Mouse (Mus musculus) ES-E14 (cell line): ENCODE measurements around the gene Gm20662. TPM values are rescaled to one million over a fixed set of nuclear protein-coding genes. Genes with fewer than 3 reads are reported as not detected.
"Not testable (repeated sequence)": the region's sequence is repeated elsewhere in the genome, so short reads cannot be mapped to it uniquely, and the experiment has no call there.

ENCODE experiments used
- DNase-seq: peaks from one replicate; pipeline ENCODE4 v3.0.0-alpha.2; 2013; ENCODE audit warnings: low read depth, low spot score
- H3K27ac ChIP-seq: 2 replicates; pipeline ENCODE4 v1.5.1; 2012; ENCODE audit warnings: low read depth, mild to moderate bottlenecking, low read length, moderate library complexity, mixed read lengths; ENCODE audit not compliant: poor library complexity, insufficient read depth, severe bottlenecking
- H3K36me3 ChIP-seq: 2 replicates; pipeline ENCODE4 v1.6.1; 2012; ENCODE audit warnings: mild to moderate bottlenecking, low read length, moderate library complexity, mixed read lengths; ENCODE audit not compliant: control insufficient read depth, poor library complexity, insufficient read depth, severe bottlenecking
- H3K4me1 ChIP-seq, 2 experiments: fragments of 150-350 bp in 1 of 2; sonication (generic) in 1 of 2; 2 replicates each; pipeline ENCODE4 v1.6.1; 2012; ENCODE audit warnings: low read length in 2 of 2, mild to moderate bottlenecking in 1 of 2, mixed read lengths in 1 of 2; ENCODE audit not compliant: control insufficient read depth in 2 of 2, insufficient read depth in 2 of 2, poor library complexity in 1 of 2
- H3K4me3 ChIP-seq, 2 experiments: fragments of 150-350 bp in 1 of 2; sonication (generic) in 1 of 2; 2 replicates each; pipeline ENCODE4 v1.5.1; 2012; ENCODE audit warnings: low read length in 2 of 2, low read depth in 1 of 2, mild to moderate bottlenecking in 1 of 2, mixed read lengths in 1 of 2; ENCODE audit not compliant: insufficient read depth in 1 of 2, poor library complexity in 1 of 2, severe bottlenecking in 1 of 2
- H3K9ac ChIP-seq: 2 replicates; pipeline ENCODE4 v1.6.1; 2012; ENCODE audit warnings: low read depth, mild to moderate bottlenecking, low read length, mixed read lengths; ENCODE audit not compliant: poor library complexity, insufficient read depth, severe bottlenecking
- H3K9me3 ChIP-seq: fragments of 150-350 bp; sonication (generic); 2 replicates; pipeline ENCODE4 v1.6.1; 2012; ENCODE audit warnings: low read depth, mild to moderate bottlenecking, low read length; ENCODE audit not compliant: control insufficient read depth, insufficient read depth
- CHD2 ChIP-seq: IDR thresholded peaks from 2 replicates; pipeline ENCODE4 v1.6.1; 2014; ENCODE audit warnings: mild to moderate bottlenecking, low read depth, low read length, inconsistent platforms
- HCFC1 ChIP-seq: IDR thresholded peaks from 2 replicates; pipeline ENCODE4 v1.6.1; 2012; ENCODE audit warnings: low read length, inconsistent platforms, borderline replicate concordance; ENCODE audit not compliant: insufficient read depth
- MAFK ChIP-seq: IDR thresholded peaks from 2 replicates; pipeline ENCODE4 v1.6.1; 2014; ENCODE audit warnings: mild to moderate bottlenecking, low read depth, low read length, inconsistent platforms; ENCODE audit not compliant: insufficient read depth
- ZC3H11A ChIP-seq: IDR thresholded peaks from 2 replicates; pipeline ENCODE4 v1.6.1; 2012; ENCODE audit warnings: low read depth, mild to moderate bottlenecking, inconsistent platforms, low read length, borderline replicate concordance
- ZNF384 ChIP-seq: IDR thresholded peaks from 2 replicates; pipeline ENCODE4 v1.6.1; 2012; ENCODE audit warnings: low read depth, low read length, inconsistent platforms
- in situ Hi-C, 2 experiments: fragments of 600-800 bp; cut with MboI; formaldehyde crosslinking; loops; one replicate each; pipeline ENCODE4 v1.15.1; 2025; ENCODE audit warnings: low sequenced_read_pairs in 2 of 2, inconsistent platforms in 1 of 2; ENCODE audit not compliant: unreplicated experiment in 2 of 2
- total RNA-seq: library from RNA; depleted of rRNA; stranded (reverse); fragments of 300-350 nt; gene quantifications from 2 replicates; pipeline ENCODE4 v1.2.3, GENCODE M21; 2012

The Gm20662 gene
- total RNA-seq, 1 experiment: 0.45 TPM

GRCm38 (mm10) chr9:108003531-108003890 is 7.4 kb downstream of the Gm20662 start:
- H3K9ac ChIP-seq: peak overlapping the region; percentile 92
- H3K36me3 ChIP-seq: no peaks in the 10 kb centered on the region
- peaks cover 0 to 8% of the 10 kb centered on the region in 2 experiments; a peak in 2 of 4 replicates for H3K4me1 ChIP-seq
- no peaks in the 10 kb centered on the region for H3K9me3 ChIP-seq
- TF ChIP-seq MAFK: no peak
- no peak for TF ChIP-seq ZC3H11A
- no peak for TF ChIP-seq HCFC1
- no peak for TF ChIP-seq CHD2
- no peak for TF ChIP-seq ZNF384
- in situ Hi-C loops: no loop called here
- H3K27ac ChIP-seq: no peak overlapping the region
- H3K4me3 ChIP-seq: peak overlapping the region; percentile 87 to 93
- no peak for DNase-seq

DNA sequence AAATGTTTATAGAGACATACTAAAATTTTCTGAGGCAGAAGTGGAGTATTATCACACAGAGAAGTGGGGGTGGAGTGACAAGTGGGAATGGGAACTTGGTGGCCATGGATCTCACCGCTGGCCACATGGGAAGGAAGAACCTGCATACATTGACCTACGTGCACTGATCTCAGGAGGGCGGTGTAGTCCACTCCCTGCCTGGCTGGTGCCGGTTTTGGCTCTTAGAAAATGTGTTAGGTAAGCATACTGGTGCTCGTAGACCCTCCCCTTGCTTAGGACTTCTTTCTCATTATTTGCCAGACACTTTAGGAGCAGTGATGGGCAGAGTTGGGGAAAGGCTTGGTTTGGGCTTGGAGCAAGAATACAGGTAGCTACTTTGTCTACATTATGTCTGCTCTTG is 11.9 kb downstream of the Gm20662 start:
- in situ Hi-C loops: no loop called here
- TF ChIP-seq CHD2 (no peak), ZC3H11A (no peak), HCFC1 (no peak), MAFK (no peak), ZNF384 (no peak)

GRCm38 (mm10) chr9:108010385-108010784 is 14.2 kb downstream of the Gm20662 start:
- DNase-seq: no peak
- Histone ChIP-seq H3K4me3 (no peak overlapping the region), H3K9me3 (no peaks in the 10 kb centered on the region), H3K9ac (no peak overlapping the region), H3K36me3 (peaks cover 1% of the 10 kb centered on the region; the same call in 1 of the 2 replicates), H3K4me1 (peaks cover 2 to 9% of the 10 kb centered on the region in 2 experiments; a peak in 3 of 4 replicates), H3K27ac (no peak overlapping the region)
- peak; percentile 81 for TF ChIP-seq MAFK
- TF ChIP-seq HCFC1: no peak
- in situ Hi-C loops: no loop called here

More for the DNA sequence above, 11.9 kb downstream of the Gm20662 start:
- Histone ChIP-seq H3K4me1 (peaks cover 2 to 12% of the 10 kb centered on the region in 2 experiments; a peak in 3 of 4 replicates), H3K9ac (no peak overlapping the region), H3K27ac (no peak overlapping the region), H3K9me3 (no peaks in the 10 kb centered on the region), H3K36me3 (no peaks in the 10 kb centered on the region), H3K4me3 (no peak overlapping the region)
- no peak for DNase-seq

- H3K36me3 ChIP-seq: not testable (repeated sequence)
Observed at GRCm38 (mm10) chr9:108013577-108013976, 17.4 kb downstream of the Gm20662 start.

GRCm38 (mm10) chr9:108017127-108017526 is 21.0 kb downstream of the Gm20662 start:
- no peak for TF ChIP-seq CHD2
- TF ChIP-seq ZNF384: no peak
- TF ChIP-seq MAFK: no peak
- no peak for TF ChIP-seq HCFC1
- TF ChIP-seq ZC3H11A: no peak
- Histone ChIP-seq H3K4me3 (no peak overlapping the region), H3K9ac (no peak overlapping the region), H3K4me1 (no peaks in the 10 kb centered on the region), H3K27ac (no peak overlapping the region), H3K9me3 (no peaks in the 10 kb centered on the region), H3K36me3 (peaks cover 2% of the 10 kb centered on the region; the same call in 1 of the 2 replicates)
- in situ Hi-C loops: no loop called here
- DNase-seq: no peak

More at GRCm38 (mm10) chr9:108013577-108013976, 17.4 kb downstream of the Gm20662 start:
- H3K4me3 ChIP-seq, in situ Hi-C loops, DNase-seq, H3K4me1 ChIP-seq, H3K9me3 ChIP-seq, H3K27ac ChIP-seq, H3K9ac ChIP-seq: not testable (repeated sequence)
- peak; percentile 82 for TF ChIP-seq ZNF384
